Mouse (Mus musculus): Measurements from ENCODE around the gene Stx17.

The Stx17 gene

GRCm38 (mm10) chr4:48160386-48160785 lies 35.7 kb downstream of the Stx17 start:
- ATAC-seq (ENCODE audit: insufficient number of reproducible peaks, low FRiP score, low TSS enrichment), result no peak

DNA sequence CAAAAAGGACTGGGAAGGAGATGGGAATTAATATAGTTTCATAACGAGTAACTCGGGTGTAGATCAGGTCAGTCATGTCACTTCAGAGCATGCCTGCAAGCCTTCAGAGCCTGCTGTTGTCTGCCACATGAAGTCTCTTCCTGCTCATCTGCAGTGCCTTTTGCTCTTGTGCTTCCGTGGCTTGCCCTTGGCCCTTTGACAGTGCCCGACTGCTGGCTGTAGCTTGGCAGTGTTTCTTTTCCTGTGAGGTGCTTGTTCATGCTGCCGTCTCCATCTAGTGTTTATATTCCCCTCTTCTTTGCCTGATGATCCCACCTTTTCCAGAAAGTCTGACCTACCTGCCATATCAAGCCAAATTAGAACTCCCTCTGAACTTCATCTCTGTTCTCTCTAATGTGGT lies 39.1 kb downstream of the Stx17 start:
- ATAC-seq (ENCODE audit: insufficient number of reproducible peaks, low FRiP score, low TSS enrichment), result no peak

GRCm38 (mm10) chr4:48175666-48176065 lies 51.0 kb downstream of the Stx17 start:
- ATAC-seq (ENCODE audit: insufficient number of reproducible peaks, low FRiP score, low TSS enrichment), result no peak

DNA sequence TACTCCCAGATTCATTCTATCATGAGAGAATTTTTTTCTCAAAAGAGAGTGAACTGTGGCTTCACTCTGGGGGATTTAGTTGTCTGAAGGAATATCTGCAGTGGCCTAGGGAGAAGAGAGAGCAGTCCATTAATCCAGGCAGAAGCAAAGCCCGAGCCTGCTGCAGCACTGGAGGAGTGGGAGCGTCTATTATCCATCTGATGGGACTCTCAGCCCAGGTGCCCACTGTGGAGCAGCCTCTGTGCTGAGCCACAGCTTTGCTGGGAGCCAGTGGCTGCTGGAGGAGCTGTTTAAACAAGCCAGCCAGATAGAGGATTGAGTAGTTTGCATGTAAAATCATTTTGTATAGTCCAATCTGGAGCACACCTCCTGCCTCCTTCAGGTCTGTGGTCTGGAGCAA lies 56.2 kb downstream of the Stx17 start:
- no peak for ATAC-seq (ENCODE audit: insufficient number of reproducible peaks, low FRiP score, low TSS enrichment)

DNA sequence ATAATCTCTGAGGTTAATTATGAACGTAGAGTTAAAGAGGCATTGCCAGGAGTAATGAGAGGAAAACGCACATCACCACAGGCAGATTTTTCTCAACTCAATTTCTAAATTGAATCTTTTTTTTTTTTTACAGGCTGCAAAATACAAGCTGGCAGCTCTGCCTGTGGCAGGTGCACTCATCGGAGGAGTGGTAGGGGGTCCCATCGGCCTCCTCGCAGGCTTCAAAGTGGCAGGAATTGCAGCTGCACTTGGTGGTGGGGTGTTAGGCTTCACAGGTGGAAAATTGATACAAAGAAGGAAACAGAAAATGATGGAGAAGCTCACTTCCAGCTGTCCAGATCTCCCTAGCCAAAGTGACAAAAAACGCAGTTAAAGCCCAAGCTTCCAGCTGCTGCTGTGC lies 56.7 kb downstream of the Stx17 start:
- no peak for ATAC-seq (ENCODE audit: insufficient number of reproducible peaks, low FRiP score, low TSS enrichment)

- no peak for ATAC-seq (ENCODE audit: insufficient number of reproducible peaks, low FRiP score, low TSS enrichment)
Measured at GRCm38 (mm10) chr4:48182115-48182806, 57.5 kb downstream of the Stx17 start.

- no peak for ATAC-seq (ENCODE audit: insufficient number of reproducible peaks, low FRiP score, low TSS enrichment)
Measured at GRCm38 (mm10) chr4:48197925-48198324, 73.2 kb downstream of the Stx17 start.

DNA sequence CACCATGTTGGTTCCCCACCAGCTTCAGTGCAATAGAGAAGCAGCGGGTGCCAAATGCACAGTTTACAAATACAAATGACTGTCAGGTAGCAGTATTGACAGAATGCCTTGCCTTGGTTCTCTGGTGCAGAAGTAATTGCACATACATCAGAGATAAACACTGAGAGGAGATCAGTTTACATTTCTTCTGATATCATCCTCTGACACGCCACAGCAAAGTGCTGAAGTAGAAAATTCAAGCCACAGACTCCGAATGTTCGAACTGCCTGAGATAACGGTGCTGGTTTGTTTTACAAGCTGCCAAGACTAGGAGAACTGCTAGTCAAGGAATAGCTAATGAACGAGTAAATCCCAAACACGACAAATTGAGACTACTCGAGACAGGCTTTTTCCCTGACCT lies 73.7 kb downstream of the Stx17 start:
- ATAC-seq (ENCODE audit: insufficient number of reproducible peaks, low FRiP score, low TSS enrichment), result no peak

DNA sequence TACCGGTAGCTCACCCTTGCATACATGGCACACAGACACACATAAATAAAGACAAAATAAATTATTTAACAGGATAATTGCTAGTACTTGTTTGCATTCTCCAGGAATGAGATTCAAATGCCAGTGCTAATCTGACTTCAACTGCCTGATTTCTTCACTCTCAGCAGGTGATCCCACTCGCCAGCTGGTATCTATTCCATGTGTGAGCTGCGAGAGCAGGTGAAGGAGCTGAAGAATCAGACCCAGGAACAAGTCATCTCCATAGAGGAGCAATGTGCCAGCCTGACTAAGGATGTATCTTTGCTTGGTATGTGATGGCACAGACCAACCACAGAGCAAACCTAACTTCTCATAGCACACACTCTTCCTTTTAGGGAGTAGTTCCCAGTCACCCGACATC lies 78.8 kb downstream of the Stx17 start:
- ATAC-seq (ENCODE audit: insufficient number of reproducible peaks, low FRiP score, low TSS enrichment), result peak; percentile 83

GRCm38 (mm10) chr4:48225173-48225572 lies 100.5 kb downstream of the Stx17 start:
- peak; percentile 92 for ATAC-seq (ENCODE audit: insufficient number of reproducible peaks, low FRiP score, low TSS enrichment)

DNA sequence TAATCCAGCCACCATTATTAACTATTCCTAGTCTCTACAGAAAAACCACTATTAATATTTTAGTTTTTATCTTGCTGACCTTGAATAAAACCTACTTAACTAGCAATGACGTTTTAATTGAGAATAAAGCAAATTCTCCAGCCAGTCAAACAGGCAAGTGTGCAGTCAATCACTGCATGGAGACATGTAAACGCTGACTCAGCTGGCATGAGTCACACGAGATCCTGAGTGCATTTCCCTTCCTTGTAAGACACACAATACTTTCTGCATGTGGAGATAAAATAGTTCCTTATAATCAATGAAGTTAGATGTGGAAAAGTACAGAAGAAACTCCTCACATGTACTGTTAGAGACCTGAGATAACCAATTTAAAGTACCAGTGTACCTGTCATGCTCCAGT lies 100.9 kb downstream of the Stx17 start:
- no peak for ATAC-seq (ENCODE audit: insufficient number of reproducible peaks, low FRiP score, low TSS enrichment)

DNA sequence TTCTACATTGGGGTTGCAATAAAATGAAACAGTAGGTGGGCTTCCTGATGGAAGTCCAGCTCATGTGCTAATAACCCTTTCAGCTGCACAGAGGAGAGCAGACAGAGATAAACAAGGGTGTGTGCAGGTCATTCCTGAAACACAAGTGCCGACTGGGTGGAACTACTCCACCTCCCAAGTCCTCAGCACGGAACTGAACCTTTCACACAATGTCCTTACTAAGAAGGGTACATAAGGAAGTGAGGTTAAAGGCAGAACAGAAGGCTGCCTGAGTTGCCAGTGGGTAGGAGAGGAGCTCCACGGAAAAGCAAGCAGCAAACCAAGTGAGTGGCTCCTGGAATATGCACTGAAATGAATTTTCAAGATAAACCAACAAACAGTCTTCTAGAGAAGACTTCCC lies 102.1 kb downstream of the Stx17 start:
- ATAC-seq (ENCODE audit: insufficient number of reproducible peaks, low FRiP score, low TSS enrichment), result no peak
